Mouse (Mus musculus): ENCODE results near the gene Efcab11.

DNA sequence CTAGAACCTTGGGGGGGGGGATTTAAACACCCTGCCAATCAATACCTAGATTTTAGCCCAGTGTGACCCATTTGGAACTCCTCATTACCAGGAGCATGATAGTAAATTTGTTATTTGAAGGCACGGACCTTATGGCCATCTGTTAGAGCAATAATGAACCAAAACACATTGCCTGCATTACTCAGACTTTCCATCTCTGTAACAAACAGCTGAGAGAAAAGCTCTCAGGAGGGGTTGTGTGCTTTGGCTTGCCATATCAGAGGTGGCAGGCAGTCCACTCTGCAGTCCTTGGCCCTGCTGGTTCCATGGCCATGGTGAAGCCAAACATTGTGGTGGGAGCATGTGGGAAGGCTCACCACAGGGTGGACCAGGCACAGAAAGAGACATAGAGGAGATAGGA lies 44.9 kb upstream of the Efcab11 start:
- TF ChIP-seq POLR2A (IDR thresholded peaks at IDR 0.05; ENCODE audit: control insufficient read depth, extremely low read depth, insufficient read depth, low read length, poor library complexity): no peak
- TF ChIP-seq CTCF (IDR thresholded peaks at IDR 0.05; ENCODE audit: borderline replicate concordance, control insufficient read depth, extremely low read depth, insufficient read depth, low read length, poor library complexity): no peak
